Mouse (Mus musculus) lung, postnatal 36 days (tissue): ENCODE results near the gene Ttll3.

ENCODE experiments used
- DNase-seq: peaks from one replicate; pipeline ENCODE4 v3.0.0; 2022; ENCODE audit warnings: mixed read lengths

The Ttll3 gene

DNA sequence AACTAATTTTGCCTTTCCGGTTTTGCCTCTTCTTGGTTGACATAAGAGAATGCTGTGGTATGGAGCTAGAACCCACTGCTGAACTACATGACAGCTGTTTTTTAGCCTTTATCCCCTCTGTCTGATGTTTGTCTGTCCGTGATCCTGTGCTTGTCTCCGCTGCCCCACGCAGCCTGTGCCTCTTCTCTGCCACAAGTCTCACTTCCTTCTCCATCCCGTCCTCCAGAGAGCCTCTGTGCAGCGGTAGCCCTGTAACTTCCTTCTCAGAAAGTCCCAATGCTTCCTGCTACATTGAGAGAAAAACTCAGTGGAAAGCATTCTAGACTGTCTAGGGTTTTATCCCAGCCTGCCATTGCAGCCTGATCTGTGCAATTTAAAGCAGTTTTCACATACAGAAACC is 9.8 kb upstream of the Ttll3 start:
- peak; percentile 44 for DNase-seq

DNA sequence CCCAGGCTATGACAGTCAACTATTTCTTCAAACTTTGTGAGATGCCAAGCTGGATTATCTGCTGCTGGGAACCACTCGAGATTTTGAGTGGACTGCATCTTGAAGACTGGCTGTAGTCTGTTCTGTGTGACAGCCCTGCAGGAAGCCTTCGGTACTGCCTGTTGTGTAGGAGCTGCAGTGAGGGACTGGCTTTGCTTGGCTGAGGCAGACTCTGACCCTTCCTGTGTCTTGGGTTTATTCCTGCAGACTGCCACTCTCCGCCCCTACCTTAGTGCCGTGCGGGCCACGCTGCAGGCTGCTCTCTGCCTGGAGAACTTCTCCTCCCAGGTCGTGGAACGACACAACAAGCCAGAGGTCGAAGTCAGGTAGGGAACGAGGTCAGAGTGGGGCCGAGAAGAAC is 8.6 kb upstream of the Ttll3 start:
- no peak for DNase-seq

DNA sequence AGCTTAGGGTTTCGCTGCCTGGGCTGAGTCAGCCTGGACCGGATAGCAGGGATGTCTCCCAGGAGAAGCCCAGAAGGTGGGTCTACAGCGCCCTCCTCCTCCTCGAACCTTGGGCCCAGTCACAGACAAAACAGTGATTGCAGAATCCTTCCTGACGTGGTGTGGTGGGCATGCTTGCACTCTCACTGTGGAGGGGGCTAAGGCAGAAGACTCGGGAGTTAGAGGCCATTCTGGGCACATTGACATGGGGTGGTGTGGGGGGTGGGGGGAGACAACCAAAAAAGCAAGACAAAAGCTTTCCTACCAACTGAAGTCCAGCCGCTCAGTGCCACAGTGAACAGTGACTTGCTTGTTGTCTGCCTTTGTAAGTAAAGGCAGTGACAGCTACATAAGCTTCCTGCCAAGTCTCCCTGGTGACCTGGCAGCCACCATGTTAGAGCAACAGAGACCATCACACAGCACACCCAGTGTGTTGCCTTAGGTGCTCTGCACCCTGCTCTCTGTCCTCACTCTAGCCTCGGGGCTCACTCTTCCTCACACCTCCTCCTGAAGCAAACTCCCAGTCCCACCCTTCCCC is 4.6 kb upstream of the Ttll3 start:
- DNase-seq = no peak

DNA sequence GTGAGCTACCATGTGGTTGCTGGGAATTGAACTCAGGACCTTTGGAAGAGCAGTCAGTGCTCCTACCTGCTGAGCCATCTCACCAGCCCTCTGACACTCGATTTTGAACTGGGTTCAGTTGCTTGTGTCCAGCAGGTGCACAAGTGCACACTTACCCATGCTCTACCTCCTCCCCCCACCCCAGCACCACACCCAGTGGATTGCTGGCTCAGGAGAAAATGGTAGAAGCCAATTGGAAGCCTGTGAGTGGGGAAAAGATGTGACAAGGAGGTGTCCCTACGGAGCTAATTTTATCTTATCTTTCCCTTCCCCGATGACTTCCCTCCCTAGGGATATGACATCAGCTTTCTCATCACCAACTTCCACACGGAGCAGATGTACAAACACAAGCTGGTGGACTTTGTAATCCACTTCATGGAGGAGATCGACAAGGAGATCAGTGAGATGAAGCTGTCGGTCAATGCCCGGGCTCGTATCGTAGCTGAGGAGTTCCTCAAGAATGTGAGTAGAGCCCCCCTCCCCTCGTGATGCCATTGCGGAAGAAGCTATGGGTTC is 3.8 kb upstream of the Ttll3 start:
- DNase-seq = no peak

DNA sequence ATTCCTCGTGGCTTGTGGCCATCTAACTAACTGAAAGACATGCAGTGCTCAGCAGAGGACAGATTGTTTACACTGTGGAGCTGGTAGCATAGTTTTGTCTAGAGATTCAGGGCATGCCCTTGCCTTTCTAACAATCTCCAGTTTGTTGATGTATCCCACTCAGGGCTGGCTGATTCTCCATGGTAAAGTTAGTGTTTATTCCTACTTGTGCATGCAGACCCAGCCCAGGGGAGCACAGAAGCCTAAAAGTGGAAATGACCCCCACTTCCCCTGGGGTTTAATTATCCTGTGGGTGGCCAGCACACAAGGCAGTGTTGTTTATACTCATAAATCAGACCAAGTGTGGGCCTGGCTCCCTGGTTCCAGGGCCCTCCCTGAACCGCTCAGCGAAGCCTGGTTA is 3.0 kb upstream of the Ttll3 start:
- no peak for DNase-seq

DNA sequence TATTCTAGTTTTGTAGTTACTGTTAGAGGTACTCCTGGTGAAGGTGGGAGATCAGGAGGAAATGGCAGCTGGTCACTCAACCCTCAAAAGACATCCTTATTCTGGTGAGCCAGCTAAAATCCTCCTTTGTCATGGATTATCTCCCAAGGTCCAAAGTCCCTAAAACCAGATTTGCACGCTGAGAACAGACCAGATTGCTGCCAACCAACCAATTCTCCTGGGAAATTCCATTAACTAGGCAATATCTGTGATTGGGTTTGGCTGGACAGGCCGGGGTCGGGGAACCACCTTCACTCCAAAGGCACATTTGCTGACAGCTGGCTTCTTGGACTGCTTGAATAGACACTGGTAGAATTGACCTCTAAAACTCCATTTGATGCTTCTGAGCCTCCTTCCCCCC is 1.7 kb downstream of the Ttll3 start:
- DNase-seq = no peak

DNA sequence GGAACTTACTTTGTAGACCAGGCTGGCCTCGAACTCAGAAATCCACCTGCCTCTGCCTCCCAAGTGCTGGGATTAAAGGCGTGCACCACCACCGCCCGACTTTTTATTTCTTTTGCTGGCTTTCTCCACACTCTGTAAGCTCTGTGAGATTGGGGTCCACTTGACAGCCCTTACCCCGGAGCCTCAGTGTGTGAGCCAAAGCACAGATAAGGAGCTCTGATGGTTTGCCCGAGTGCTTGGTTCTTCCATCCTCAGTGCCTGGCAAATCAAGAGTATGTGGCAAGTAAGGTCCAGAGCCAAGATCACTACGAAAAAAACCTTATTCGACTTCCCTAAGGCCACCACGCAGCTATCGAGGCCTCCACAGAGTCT is 2.9 kb downstream of the Ttll3 start:
- no peak for DNase-seq

DNA sequence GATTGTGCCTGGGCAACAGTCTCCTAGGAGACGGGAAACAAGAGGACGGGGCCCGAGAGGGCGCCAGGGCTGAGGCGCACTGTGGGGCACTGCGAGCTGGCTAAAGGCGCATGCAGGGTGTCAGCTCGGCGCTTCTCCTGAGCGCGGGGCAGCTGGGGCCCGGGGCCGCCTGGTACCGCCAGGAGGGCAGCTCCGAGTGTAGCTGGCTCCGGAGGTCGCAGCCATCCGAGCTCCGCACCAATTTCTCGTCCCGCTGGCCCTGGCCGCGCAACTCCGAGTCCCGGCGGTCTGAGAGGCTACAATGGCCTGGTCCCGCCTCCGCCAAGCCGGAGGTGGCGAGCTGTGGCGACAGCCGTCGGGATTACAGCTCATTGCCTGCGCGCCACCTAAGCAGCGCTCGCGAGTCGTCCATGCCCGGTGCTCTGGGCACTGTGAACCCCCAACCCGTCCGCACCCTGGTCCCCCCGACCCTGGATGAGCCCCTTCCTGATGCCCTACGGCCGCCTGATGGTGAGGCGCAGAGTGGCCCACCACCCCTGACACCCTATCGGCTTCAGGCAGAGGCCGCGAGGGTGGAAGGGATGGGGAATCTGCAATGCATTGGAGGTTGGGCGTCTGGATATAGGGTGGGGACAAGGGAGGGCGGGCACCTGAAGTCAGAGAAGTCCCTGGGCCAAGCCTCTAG is 3.5 kb downstream of the Ttll3 start:
- peak; percentile 38 for DNase-seq

DNA sequence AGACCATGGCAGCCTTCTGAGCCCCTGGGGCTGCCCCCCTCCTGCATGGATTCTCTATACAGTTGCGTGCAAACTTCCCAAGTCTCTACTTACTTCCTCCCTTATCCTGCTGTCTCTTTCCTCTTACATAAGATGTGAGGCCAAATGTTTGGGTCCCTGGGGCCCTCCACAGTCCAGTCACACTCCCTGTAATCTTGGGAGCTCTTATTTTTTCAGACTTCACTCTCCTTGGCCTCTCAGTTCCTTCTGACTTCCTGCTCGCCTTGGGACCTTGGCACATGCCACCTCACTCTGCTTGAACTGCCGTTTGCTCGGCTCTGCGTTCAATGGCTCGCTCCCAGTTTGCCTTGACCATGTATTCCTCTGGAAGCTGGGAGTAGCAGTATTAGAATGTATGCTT is 4.9 kb downstream of the Ttll3 start:
- DNase-seq = no peak

DNA sequence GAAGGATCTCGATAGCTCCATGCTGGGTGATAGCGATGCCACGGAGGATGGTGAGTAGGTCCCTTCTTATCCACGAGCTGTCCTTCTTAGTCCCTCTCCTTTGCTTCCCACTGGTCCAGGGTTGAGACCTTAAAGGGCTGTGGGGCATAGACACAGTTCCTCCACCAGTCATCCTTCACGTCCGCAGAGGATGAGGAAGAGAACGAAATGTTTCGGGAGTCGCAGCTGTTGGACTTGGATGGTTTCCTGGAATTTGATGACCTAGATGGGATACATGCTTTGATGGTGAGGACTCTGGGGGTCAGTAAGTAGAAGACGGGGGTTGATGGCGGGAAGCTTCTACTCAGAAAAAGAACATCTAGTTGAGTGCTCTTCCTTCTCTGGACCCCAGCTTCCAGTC is 5.8 kb downstream of the Ttll3 start:
- DNase-seq = no peak

DNA sequence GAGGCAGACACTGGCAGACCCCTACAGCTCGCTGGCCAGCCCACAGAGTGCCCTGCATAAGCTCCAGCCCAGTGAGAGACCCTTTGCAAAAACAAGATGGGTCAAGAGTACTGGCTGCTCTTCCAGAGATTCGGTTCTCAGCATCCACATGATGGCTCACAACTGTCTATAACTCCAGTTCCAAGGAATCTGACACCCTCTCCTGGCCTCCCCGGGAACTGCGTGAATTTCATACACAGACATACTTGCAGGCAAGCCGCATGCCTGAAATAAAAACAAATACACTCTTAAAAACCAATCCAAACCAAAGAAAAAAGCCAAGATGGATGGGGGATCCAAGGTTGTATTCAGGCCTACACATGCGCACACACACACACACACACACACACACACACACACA is 6.4 kb downstream of the Ttll3 start:
- DNase-seq = no peak

DNA sequence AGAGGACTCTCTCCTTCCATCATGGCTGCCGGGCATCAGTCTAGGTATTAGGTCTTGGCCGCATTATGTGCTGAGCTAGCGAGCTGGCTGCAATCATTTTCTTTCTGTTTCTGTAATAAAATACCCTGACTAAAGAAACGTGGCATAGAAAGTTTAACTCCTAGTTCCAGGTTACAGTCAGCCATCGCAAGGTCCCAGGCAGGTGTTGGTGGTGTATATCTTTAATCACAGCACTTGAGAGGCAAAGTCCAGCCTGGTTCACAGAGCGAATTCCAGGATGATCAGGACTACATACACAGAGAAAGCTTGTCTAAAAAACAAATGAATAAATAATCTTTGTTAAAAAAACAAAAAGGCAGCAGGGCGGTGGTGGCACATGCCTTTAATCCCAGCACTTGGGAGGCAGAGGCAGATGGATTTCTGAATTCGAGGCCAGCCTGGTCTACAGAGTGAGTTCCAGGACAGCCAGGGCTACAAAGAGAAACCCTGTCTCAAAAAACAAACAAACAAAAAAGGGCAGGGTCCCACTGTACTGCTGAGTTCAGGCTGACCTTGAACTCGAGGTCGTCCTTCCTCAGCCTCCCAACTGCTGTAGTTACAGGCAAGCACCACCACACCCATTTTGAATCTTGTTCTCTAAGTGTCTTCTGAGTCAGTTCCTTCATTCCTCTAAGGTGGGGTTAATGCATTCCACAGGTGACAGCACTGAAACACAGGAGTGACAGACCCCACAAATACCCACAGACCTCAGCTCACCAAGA is 7.4 kb downstream of the Ttll3 start:
- DNase-seq = no peak

DNA sequence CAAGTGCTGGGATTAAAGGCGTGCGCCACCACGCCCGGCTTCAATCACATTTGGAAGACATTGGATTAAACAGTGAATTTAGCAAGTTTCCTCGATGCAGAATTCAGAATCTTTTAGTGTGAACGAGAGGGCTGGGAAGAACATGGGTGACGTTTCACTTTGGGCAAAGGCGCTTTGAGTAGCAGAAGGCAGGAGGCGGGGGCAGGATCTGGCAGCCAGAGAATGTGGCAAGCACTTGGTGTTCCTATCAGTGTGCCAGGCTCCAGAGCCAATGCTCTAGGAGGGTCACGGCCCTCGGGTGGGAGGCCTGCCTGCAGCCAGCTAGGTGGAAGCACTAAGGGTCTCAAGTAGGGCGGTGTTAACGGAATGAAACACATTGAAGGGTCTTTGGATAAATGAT is 13.0 kb downstream of the Ttll3 start:
- DNase-seq = no peak

DNA sequence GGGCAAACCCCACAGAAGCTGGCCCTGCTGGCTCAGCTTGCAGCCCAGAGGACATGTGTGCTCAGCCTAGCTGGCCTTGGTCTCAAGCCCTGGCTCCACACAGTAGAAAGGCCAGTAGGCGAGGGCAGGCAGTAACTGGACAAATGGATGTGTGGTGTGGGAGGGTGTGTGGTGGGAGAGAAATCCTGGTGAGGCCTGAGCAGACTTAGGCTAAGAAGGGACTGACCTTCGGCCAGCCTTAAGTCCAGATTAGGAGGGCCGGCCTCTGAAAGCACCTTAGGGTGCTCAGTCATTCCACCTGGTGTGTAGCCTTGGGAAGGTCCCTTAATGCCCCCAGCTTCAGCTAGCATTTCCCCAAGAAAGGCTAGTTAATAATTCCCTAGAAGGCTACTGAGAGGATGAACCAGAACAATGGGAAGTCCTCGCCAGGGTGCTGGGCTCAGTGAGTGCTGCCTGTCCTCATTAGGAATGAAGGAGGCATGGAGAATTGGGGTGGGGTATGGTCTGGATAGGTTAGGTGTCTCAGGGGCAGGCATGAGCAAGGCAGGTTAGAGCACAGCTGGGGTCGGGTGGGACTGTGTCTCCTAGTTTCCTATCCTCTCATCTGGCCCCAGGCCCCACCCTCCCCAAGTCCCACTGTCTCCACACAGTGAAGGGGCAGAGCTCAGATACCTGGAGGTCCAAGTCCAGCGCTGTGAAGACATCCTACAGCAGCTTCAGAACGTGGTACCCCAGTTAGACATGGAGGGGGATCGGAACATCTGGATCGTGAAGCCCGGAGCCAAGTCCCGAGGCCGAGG is 15.8 kb downstream of the Ttll3 start:
- DNase-seq = no peak

DNA sequence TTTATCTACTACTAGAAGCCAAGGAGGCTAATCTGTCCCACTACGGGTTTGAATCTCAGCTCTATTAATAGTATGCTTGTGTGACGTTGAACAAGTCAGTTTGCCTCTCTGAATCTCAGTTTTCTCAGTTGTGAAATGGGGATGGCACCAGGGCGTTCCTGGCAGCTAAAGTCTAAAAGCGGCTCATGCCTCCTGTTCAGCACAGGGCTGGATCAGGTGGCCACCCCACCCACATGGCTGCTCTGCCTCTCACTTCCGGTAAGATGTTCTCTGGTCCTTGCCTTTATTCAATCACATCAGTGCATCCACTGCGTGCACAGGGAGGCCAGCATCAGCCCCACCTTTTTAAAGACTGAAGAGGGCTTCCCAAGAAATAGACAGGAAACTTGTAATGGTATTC is 16.4 kb downstream of the Ttll3 start:
- DNase-seq = no peak

DNA sequence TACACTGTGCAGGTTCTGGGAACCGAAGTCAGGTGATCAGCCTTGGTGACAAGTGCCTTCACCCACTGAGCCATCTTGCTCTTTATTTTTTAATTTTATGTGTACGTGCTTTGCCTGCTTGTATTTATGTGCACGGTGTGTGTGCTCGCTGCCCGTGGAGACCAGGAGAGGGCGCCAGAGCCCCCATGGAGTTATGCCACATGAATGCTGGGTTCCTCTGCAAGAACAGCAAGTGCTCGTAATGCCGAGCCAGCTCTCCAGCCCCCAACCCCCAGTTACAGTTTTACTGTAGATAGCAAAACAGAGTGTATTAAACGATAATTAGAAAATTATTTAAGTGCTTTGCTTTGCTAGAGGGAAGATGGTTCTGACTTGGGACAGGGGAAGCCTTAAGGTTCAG is 17.6 kb downstream of the Ttll3 start:
- no peak for DNase-seq

DNA sequence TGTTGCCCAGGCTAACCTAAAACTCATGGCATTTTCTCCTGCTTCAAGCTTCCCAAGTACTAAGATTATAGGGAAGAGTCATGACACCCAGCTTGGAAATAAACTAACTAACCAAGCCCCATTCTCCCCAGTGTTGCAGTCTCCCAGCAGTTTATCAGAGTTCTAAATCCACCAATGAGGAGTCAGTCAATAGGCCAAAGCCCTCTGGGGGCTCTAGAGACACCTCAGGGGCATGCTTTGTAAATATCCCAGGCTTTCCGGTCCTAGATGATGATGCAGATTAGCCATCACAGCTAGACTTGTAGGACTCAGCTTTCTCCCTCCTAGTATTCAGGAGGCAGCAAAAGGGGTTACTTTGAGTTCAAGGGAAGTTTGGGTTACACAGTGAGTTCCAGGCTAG is 20.9 kb downstream of the Ttll3 start:
- no peak for DNase-seq

DNA sequence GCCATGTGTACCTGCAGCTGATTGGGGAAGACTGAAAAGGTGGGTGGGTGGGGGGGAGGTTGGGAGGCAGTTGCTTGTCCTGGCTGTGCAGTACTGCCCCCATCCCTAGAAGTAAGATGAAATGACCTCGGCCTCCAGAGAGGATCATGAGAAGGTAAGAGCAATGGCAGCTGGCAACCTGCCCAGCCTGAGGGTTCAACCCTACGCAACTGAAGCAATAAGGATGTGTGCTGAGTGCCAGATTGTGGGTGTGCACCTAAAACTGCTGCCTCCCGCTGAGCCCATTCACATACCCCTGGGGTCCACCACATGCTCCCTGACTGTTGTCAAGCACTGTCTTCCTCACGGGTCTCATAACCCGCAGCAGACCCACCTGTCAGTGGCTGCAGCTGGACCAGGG is 27.4 kb downstream of the Ttll3 start:
- DNase-seq = peak; percentile 34

DNA sequence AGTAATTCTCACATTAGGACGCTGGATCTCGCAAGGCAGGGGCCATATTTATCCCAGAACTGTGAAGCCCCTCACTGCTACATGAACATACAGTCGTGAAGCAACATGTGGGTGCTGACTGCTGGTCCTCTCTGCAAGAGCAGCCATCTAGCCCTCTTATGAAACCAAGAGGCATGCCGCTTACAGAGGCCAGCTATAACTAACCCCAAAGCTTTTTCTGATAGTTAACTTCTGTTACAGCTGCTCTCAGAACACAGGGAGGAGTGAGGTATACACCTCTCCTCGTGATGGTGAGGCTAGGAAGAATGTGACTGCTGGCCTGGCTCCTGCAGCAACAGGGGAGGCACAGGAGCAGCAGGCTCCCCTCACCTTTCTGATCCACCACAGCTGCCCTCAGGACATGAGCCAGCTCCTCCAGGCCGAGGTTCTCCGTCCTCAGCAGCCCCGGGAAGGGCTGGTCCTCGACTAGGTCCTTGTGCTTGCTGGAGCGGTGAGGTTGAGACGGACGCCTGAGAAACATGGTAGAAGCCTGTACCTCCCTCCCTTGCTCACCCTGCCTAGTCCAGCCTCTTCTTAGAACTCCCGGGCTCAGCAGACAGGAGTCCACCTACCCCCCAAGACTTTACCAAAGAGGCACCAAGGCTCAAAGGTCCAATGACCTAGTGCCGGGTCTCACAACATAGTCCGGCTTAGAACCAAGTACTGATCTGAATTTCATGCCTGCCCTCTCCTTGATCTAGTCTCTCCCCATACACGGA is 29.6 kb downstream of the Ttll3 start:
- peak; percentile 24 for DNase-seq

DNA sequence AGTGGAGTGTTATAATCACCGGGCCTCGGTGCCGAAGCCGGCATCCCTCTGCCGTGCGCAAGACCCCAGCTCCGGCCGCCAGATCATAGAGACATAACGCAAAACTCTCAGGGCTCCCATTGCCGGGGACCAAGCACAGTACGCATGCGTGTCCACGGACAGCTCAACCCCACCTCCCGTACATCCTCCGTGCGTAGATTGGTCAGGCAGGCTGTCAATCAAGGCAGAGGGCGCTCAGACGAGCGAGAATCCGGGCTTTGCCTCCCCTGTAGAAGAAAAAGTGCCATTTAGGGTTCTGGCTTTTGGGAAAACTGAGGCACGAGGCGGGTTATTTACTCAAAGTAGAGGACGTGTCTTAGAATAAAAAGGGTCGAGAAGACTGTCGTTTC is 30.1 kb downstream of the Ttll3 start, which contains the start of gene Rpusd3:
Gene Rpusd3 (minus strand): TSS at position 142 of the 389 bp plus-strand sequence.
- DNase-seq = peak; percentile 98

DNA sequence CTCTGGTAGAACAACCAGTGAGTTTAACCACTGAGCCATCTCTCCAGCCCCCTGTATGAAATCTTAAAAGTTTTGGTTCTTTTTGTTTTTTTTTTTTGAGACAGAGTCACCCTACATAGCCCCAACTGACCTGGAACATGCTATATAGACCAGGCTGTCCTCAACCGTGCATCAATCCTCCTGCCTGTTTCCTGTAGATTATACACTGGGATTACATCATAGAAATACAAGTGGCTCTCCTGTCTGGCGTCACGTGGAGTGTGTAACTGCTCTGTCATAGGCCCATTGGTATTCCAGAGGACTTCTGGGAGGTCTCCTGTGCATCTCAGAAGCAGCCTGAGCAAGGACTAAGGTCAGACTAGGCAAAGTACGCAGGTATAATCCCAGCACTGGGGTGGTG is 33.9 kb downstream of the Ttll3 start:
- no peak for DNase-seq

DNA sequence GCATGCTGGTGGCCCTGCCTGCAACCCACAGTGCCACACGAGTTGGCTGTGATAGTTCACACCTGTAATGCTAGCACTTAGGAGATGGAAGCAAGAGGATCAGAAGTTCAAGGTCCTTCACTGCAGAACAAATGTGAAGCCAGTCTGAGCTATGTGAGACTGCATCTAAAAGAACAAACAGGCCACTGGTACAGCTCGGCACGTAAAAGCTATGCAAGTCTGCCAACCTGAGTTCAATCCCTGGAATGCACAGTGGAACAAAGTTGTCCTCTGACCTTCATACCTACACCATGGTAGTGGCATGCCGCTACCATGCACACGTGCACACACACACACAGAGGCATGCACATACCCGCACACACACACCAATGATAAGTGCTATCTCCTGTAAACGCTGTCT is 35.1 kb downstream of the Ttll3 start:
- no peak for DNase-seq

DNA sequence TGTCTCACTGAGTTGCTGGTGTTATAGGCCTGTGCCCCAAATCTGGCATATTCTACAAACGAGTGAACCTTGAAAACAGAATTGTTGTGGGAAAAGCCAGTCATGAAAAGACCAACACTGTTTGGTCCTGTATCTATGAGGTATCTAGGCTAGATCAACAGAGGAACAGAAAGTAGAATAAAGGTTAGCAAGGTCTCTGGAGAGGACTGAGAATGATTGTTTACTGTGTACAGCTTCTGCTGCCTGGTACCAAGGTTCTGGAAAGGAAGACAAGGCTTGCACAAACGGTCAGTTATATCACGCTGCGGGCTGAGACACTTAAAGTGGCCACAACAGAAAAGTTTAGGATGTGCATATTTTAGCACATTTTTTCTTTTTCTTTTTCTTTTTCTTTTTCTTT is 37.6 kb downstream of the Ttll3 start:
- DNase-seq = peak; percentile 38
